Mouse (Mus musculus) neural tube, embryonic 13.5 days (tissue): Measurements from ENCODE around the gene Ankrd17. TPM values are rescaled to one million over a fixed set of nuclear protein-coding genes. Genes with fewer than 3 reads are reported as not detected.

Experiments used
- ATAC-seq: fragments of 200-750 bp; cut with Nextera tagmentation; 2 replicates; pipeline ENCODE4 v1.8.0; 2017; ENCODE audit warnings: low read depth, mild to moderate bottlenecking, moderate TSS enrichment, moderate library complexity
- H3K27ac ChIP-seq: fragments of 300-500 bp; sonication (generic); replicated peaks from 2 replicates; pipeline ENCODE4 v1.5.1; 2015; ENCODE audit warnings: moderate library complexity, mild to moderate bottlenecking, inconsistent platforms
- H3K27me3 ChIP-seq: fragments of 300-500 bp; sonication (generic); 2 replicates; pipeline ENCODE4 v1.6.1; 2015; ENCODE audit warnings: mild to moderate bottlenecking, inconsistent platforms
- H3K36me3 ChIP-seq: fragments of 300-500 bp; sonication (generic); 2 replicates; pipeline ENCODE4 v1.6.1; 2015; ENCODE audit warnings: mild to moderate bottlenecking, inconsistent platforms
- H3K4me1 ChIP-seq: fragments of 300-500 bp; sonication (generic); replicated peaks from 2 replicates; pipeline ENCODE4 v1.6.1; 2015; ENCODE audit warnings: inconsistent platforms
- H3K4me2 ChIP-seq: fragments of 300-500 bp; sonication (generic); 2 replicates; pipeline ENCODE4 v1.6.1; 2015; ENCODE audit warnings: inconsistent platforms, mild to moderate bottlenecking, moderate library complexity
- H3K4me3 ChIP-seq: fragments of 300-500 bp; sonication (generic); 2 replicates; pipeline ENCODE4 v1.5.1; 2015; ENCODE audit warnings: mild to moderate bottlenecking, inconsistent platforms
- H3K9ac ChIP-seq: fragments of 300-500 bp; sonication (generic); 2 replicates; pipeline ENCODE4 v1.6.1; 2015; ENCODE audit warnings: moderate library complexity, mild to moderate bottlenecking, inconsistent platforms
- H3K9me3 ChIP-seq: fragments of 300-500 bp; sonication (generic); 2 replicates; pipeline ENCODE4 v1.6.1; 2016; ENCODE audit warnings: inconsistent platforms
- WGBS: fragments of 180-500 bp; shearing (Covaris S2); methylation state at CpG from one replicate; pipeline ENCODE4 v1.1.7; 2015; 5-methylcytosine and 5-hydroxymethylcytosine counted together
- polyA plus RNA-seq: library from polyadenylated mRNA; unstranded; fragments of >200 nt; fragmentation: Nextera tagmentation; extraction: Ambion mirVana; gene quantifications from 2 replicates; pipeline ENCODE4 v1.2.1, GENCODE M21; 2015

Gene Ankrd17
- polyA plus RNA-seq, 1 experiment from 2014 or later = 29.3 TPM

DNA sequence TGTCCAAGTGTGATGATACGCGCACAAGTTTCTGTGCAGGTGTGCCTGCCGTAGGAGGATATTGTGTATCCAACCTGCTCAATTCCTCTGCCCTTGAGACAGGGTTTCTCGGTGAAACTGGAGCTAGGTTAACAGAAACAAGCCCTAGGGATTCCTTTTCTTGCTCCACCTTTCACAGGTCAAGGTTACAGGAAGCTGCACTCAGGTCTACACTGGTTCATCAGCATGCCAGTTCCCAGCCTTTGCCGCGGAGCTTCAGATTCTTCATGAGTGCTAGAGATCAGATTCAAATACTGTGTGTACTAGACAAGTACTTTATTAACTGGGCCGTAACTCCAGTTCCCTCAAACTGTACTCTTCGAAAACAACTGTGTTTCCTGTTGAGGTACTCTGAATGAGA, 131.2 kb downstream of the Ankrd17 start:
- no peak overlapping the region for H3K27ac ChIP-seq
- no peak overlapping the region for H3K9ac ChIP-seq
- ATAC-seq = no peak
- no peak overlapping the region for H3K4me3 ChIP-seq
- no peaks in the 10 kb centered on the region for H3K4me1 ChIP-seq
- H3K36me3 ChIP-seq = peaks cover 88% of the 10 kb centered on the region
- no peaks in the 10 kb centered on the region for H3K9me3 ChIP-seq
- no peaks in the 10 kb centered on the region for H3K27me3 ChIP-seq
- H3K4me2 ChIP-seq = no peak overlapping the region
- 96% methylated on average over 8 of the region's 8 CpGs for WGBS

DNA sequence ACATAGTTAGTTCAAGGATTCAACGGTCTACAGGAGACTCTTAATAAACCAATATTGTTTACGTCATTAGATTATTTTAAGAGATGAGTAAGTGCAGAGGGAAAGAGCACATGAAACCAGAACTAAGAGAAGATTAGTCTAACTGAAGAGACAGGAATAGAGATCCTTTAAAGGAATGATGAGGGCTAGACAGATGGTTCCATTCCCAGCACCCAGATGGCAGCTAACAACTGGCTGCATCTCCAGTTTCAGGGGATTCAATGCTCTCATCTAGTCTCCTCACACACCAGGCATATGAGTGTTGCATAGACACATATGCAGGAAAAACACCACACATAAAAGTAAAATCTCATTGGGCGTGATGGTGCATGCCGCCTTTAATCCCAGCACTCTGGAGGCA, 133.1 kb downstream of the Ankrd17 start:
- Histone ChIP-seq H3K4me3 (no peak overlapping the region), H3K9me3 (no peaks in the 10 kb centered on the region), H3K4me2 (no peak overlapping the region), H3K27ac (no peak overlapping the region), H3K9ac (no peak overlapping the region), H3K4me1 (no peaks in the 10 kb centered on the region), H3K27me3 (no peaks in the 10 kb centered on the region), H3K36me3 (peaks cover 90% of the 10 kb centered on the region)
- ATAC-seq = no peak
- 97% methylated on average over 4 of the region's 4 CpGs for WGBS

DNA sequence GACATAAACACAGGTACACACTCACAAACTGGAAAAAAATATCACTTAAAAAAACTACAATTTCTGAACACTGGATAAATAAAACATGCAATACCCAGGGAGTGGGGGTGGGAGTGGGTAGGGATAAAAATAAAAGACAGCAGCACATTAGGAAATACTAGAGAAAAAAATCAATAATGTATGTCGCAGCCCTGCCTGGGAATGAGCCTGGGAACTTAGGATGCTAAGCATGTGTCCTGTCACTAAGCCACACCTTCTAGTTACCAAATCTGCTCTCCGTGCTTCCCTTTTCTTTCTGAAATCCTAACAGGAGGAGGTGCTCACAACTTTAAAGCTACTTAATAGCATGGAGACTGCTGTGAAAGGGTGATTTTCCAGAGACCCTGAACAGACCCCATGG, 136.6 kb downstream of the Ankrd17 start:
- Histone ChIP-seq H3K4me2 (no peak overlapping the region), H3K36me3 (peaks cover 77% of the 10 kb centered on the region), H3K9ac (no peak overlapping the region), H3K4me3 (no peak overlapping the region), H3K27ac (no peak overlapping the region), H3K4me1 (no peaks in the 10 kb centered on the region), H3K27me3 (no peaks in the 10 kb centered on the region), H3K9me3 (no peaks in the 10 kb centered on the region)
- WGBS = 91% methylated on average over 2 of the region's 2 CpGs
- ATAC-seq = no peak

DNA sequence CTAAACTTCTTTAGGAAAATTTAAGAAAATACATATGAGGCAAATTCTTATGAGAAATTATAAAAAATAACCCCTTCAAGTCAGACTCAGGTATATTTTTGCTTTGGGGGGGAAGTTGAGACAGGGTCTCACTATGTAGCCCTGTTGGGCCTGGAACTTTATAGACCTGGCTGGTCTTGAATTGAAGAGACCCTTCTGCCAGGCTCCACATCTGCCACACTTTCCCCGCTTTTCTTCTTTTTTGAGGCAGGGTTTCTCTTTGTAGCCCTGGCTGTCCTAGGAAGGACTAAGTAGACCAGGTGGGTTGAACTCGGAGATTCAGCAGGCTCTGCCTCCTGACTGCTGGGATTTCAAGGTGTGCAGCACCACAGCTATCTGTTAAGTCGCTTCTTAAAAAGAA, 139.7 kb downstream of the Ankrd17 start:
- H3K27ac ChIP-seq = no peak overlapping the region
- H3K4me2 ChIP-seq = no peak overlapping the region
- WGBS = 95% methylated on average over 3 of the region's 3 CpGs
- peaks cover 11% of the 10 kb centered on the region for H3K4me1 ChIP-seq
- H3K36me3 ChIP-seq = peaks cover 52% of the 10 kb centered on the region
- ATAC-seq = no peak
- H3K4me3 ChIP-seq = no peak overlapping the region
- H3K27me3 ChIP-seq = no peaks in the 10 kb centered on the region
- H3K9ac ChIP-seq = no peak overlapping the region
- H3K9me3 ChIP-seq = no peaks in the 10 kb centered on the region

DNA sequence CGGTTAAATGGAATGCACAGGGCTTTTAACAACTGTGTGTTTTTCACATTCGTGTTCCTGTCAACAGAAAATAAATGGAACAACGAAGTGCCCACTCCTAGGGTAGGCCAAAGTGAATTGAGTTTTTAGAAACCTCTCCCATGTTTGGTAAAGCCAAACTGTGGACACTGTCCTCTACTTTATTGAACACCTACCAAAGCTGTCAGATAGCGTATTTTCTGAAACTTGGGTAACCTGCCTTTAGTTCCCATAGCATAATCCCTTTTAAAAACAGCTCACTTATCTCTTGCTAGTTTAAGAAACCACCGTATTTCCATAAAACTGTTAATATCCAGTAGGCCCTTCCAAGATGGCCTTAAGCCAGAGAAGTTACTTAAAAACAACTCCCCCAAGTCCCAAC, 141.6 kb downstream of the Ankrd17 start:
- Histone ChIP-seq H3K9me3 (no peaks in the 10 kb centered on the region), H3K27me3 (no peaks in the 10 kb centered on the region), H3K27ac (no peak overlapping the region), H3K36me3 (peaks cover 44% of the 10 kb centered on the region), H3K9ac (no peak overlapping the region), H3K4me3 (no peak overlapping the region; the same call in 1 of the 2 replicates), H3K4me1 (peaks cover 11% of the 10 kb centered on the region), H3K4me2 (no peak overlapping the region)
- WGBS = 84% methylated on average over 5 of the region's 5 CpGs
- ATAC-seq = no peak

DNA sequence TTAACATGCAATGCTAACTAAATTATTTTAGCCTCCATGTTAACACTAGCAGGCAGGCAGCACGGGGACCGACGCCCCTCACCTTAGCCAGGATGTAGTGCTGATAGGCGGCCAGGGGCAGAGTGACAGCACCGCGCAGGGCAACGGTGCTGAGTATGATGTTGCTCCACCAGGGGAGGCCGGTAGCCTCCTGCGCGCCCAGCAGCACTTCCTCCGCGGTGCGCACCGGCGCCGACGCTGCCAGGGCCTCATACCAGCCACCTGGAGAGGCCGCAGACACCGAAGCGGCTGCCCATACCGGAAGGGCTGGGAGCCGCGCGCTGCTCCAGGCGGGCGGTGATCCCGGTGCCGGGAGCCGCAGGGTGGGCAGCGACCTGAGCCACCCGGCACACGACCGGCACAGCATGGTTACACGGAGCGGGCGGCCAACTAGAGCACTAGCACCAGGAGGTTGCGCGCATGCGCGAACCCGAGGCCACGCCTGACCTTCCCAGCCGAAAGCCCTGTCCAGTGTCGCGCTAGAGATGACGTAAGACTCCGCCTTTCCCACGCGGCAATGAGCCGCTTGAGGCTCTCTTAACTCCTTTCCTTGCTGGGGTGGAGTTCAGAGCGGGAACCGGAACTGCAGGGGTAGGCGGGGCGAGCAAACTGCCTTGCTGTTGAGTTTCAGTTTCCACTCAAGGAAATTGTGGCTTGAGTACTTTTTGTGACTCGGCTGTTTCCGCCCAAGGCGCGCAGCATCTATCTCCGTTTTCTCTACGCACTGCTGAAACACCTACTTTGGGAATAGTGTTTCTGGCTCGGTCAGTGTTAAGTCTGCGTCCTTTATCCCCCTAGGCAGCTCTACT, 142.6 kb downstream of the Ankrd17 start, which contains the start of gene Cox18:
Cox18 (minus strand) TSS at position 468 of the 848 bp plus-strand sequence.
- H3K27me3 ChIP-seq = no peaks in the 10 kb centered on the region
- H3K4me2 ChIP-seq = peak within 1 kb of the TSS; percentile 81
- peaks cover 43% of the 10 kb centered on the region for H3K36me3 ChIP-seq
- no peaks in the 10 kb centered on the region for H3K9me3 ChIP-seq
- H3K4me1 ChIP-seq = peaks cover 11% of the 10 kb centered on the region
- WGBS = 1% methylated on average over 62 of the region's 62 CpGs
- peak; percentile 98 for ATAC-seq
- H3K27ac ChIP-seq = peak within 1 kb of the TSS; percentile 90
- peak within 1 kb of the TSS; percentile 88 for H3K9ac ChIP-seq
- peak within 1 kb of the TSS; percentile 81 for H3K4me3 ChIP-seq

DNA sequence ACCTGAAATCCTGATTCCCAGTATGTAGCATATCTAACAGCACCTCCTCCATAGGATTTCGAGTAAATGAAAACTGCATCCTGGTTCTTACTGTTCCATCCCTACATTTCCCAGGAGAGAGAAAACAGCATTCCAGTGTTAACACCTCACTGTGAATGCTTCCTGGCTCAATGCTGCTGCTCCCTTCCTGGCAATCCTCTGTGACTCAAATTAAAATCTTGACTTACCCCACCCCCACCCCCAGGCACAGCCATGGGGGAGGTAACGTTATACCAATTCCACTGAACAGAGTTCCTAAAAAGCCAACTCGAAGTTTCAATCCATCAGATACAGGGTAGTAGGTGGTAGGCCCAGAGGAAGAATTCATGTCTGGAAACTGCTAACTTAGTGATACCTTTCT, 143.4 kb downstream of the Ankrd17 start:
- ATAC-seq = 0 out of 2 replicates have a peak, but pooled peaks have one; percentile 1
- Histone ChIP-seq H3K36me3 (peaks cover 44% of the 10 kb centered on the region), H3K27me3 (no peaks in the 10 kb centered on the region), H3K4me1 (peaks cover 11% of the 10 kb centered on the region), H3K27ac (peak overlapping the region; percentile 90; the same call in 1 of the 2 replicates), H3K9ac (peak overlapping the region; percentile 88), H3K4me2 (peak overlapping the region; percentile 81), H3K4me3 (peak overlapping the region; percentile 81), H3K9me3 (no peaks in the 10 kb centered on the region)
- WGBS = 39% methylated on average over 3 of the region's 3 CpGs

DNA sequence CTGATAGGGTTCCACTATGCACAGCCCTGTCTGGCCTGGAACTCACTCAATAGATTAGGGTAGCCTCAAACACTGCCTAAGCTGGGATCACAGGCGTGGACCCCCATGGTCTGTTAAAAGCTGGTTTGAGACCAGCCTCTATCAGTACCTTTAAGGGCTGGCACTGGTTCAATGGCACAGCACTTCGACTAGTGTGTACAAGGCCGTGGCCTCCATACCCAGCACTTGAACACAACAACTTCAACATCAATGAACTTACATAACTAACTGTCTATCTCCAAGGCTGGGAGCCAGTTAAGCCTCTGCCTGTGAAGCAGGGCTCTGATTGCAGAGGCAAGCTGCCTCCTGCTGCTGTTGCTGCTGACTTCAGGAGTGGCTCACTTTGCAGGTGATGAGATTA, 148.6 kb downstream of the Ankrd17 start:
- H3K4me2 ChIP-seq = no peak overlapping the region
- H3K36me3 ChIP-seq = peaks cover 67% of the 10 kb centered on the region
- no peak overlapping the region for H3K4me3 ChIP-seq
- ATAC-seq = no peak
- H3K27ac ChIP-seq = no peak overlapping the region
- H3K9me3 ChIP-seq = no peaks in the 10 kb centered on the region
- no peak overlapping the region for H3K9ac ChIP-seq
- WGBS = 94% methylated on average over 3 of the region's 3 CpGs
- no peaks in the 10 kb centered on the region for H3K27me3 ChIP-seq
- peaks cover 6% of the 10 kb centered on the region for H3K4me1 ChIP-seq

DNA sequence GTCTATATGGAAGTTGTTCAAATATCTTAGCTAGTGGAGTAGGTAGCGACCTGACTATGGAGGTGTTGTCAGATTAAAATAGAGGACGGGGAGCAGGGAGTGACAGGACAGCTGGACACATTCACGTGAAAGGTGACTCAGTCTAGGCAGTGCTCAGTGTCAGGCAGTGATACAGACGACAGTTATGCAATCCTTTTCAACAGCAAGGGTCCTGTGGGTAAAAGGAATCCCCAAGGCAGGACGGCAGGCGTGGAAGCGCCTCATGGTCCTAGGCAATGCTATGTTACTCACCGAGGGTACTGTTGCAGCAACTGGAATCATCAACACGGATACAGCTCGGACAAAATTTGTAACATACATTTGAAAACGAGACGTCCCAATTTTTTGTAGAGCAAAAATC, 149.2 kb downstream of the Ankrd17 start:
- Histone ChIP-seq H3K9me3 (no peaks in the 10 kb centered on the region), H3K9ac (no peak overlapping the region), H3K36me3 (peaks cover 67% of the 10 kb centered on the region), H3K27ac (no peak overlapping the region), H3K27me3 (no peaks in the 10 kb centered on the region), H3K4me3 (no peak overlapping the region), H3K4me2 (no peak overlapping the region), H3K4me1 (0 out of 2 replicates have a peak, but pooled peaks cover under 1% of the 10 kb centered on the region)
- 94% methylated on average over 12 of the region's 12 CpGs for WGBS
- ATAC-seq = no peak

DNA sequence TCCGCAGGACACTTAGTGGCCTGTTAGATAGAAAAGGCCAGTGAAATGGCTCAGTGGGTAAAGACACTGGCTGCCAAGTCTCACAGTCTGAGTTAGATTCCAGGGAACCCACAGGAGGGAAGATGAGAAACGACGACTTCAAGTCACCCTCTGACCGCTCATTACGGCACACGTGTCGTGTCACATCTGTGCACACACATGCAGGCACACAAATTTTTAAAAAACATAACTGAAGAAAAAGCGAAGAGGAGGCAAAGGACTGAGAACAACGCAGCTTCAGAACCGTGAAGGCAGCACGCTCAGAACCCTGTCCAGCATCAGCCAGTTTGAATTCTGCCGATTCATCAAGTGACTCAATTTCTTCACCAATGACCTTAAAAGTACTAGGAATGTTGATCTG, 153.0 kb downstream of the Ankrd17 start:
- Histone ChIP-seq H3K27me3 (no peaks in the 10 kb centered on the region), H3K9ac (no peak overlapping the region), H3K36me3 (peaks cover 45% of the 10 kb centered on the region), H3K4me1 (no peaks in the 10 kb centered on the region), H3K9me3 (no peaks in the 10 kb centered on the region), H3K4me3 (no peak overlapping the region), H3K4me2 (no peak overlapping the region), H3K27ac (no peak overlapping the region)
- 95% methylated on average over 12 of the region's 12 CpGs for whole genome bisulfite sequencing
- ATAC-seq = no peak

DNA sequence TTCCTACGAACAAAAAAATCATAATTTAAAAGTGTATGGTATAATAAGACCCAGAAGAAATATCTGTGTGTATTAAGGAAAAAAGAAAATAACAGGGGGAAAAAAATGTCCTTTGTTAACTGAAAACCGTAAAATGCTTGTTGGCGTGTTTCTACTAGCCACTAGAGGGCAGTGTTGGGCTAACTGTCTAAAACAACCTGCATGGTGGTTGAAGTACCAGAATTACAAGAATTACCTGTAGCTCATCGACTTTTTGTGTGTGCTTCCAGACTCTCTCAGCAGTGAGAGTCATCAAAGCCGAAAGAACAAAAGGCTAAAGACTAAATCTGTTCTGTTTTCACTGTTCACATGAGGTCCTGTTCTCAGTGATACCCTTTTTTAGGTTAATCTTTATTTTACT, 163.2 kb downstream of the Ankrd17 start:
- Histone ChIP-seq H3K4me2 (no peak overlapping the region), H3K27ac (no peak overlapping the region), H3K9ac (no peak overlapping the region), H3K27me3 (no peaks in the 10 kb centered on the region), H3K36me3 (no peaks in the 10 kb centered on the region), H3K4me3 (no peak overlapping the region), H3K9me3 (no peaks in the 10 kb centered on the region), H3K4me1 (no peaks in the 10 kb centered on the region)
- WGBS = 23% methylated on average over 5 of the region's 5 CpGs
- peak; percentile 76; the same call in 1 of the 2 replicates for ATAC-seq

DNA sequence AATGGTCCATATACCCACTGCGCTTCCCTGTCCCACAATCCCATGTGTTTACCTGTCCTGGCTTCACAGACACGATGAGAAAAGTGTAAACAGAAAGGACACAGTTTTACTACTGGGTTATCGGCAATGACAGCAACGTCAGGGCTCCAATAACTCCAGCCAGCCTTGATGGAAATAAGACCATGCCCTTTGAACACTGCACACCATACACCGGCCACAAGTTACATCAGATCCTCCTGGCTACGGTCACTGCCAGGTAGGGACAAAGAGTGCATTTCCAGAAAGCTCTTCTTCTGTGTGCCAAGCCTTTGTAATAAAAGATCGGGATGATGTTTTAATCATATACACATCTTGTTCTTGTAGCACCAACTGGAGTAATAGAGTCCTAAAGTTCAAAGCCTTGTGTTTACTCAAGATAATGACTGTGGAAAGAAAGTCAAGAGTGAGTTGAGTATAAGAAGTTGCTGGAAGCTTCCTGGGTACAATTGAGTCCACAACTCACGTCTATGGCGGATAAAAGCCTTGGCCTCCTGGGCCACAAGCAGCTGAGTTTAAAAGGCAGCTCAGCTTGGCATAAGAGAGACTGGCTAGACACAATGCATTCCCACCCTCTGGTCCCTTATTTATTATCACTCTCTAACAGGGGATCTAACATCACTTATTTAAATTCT, 163.8 kb downstream of the Ankrd17 start:
- ATAC-seq = no peak
- WGBS = 84% methylated on average over 9 of the region's 9 CpGs

More for the DNA sequence above, 163.8 kb downstream of the Ankrd17 start:
- Histone ChIP-seq H3K36me3 (no peaks in the 10 kb centered on the region), H3K9me3 (no peaks in the 10 kb centered on the region), H3K27me3 (no peaks in the 10 kb centered on the region), H3K4me2 (no peak overlapping the region), H3K9ac (no peak overlapping the region), H3K4me1 (no peaks in the 10 kb centered on the region), H3K4me3 (no peak overlapping the region), H3K27ac (no peak overlapping the region)
